Mouse (Mus musculus) adrenal gland, adult (tissue): Measurements from ENCODE around the gene Foxd4.

ENCODE experiments used
- DNase-seq, 2 experiments: peaks; one replicate each; pipeline ENCODE4 v3.0.0; 2022 to 2023; ENCODE audit warnings: low spot score in 1 of 2; ENCODE audit not compliant: inconsistent age in 2 of 2

Foxd4 gene

DNA sequence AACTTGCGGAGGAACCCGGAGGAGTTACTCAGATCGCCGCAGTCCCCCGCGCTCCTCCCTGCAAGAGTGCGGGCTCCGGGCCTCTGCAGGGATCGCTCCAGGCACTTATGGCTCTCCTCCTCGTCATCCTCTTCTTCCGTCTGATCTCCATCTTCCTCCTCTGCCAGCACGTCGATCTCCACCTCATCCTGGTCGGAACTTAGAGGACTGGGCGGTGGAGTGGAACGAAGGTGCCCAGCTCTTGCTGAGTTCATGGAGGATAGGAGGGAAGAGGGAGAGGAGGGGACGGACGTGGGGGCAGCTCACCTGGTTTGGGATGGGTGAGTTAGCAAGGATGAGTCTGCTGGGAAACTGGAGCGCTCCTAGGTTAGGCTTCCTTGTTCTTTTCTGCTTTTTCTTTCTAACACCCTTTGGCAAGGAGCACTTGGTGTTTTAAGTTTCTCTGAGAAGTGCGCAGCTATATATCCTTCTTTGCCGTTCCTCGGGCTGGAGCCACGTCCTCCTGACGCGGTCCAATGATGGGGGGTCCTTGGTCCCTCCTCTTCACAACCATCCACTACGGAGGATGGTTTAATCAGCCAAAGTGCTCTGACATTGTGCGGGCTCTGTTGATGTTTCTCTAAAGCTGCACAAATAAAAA, at the start of gene Foxd4:
Gene Foxd4, minus strand, starts transcription at position 617 of the 640 bp plus-strand sequence.
- DNase-seq: no peak

DNA sequence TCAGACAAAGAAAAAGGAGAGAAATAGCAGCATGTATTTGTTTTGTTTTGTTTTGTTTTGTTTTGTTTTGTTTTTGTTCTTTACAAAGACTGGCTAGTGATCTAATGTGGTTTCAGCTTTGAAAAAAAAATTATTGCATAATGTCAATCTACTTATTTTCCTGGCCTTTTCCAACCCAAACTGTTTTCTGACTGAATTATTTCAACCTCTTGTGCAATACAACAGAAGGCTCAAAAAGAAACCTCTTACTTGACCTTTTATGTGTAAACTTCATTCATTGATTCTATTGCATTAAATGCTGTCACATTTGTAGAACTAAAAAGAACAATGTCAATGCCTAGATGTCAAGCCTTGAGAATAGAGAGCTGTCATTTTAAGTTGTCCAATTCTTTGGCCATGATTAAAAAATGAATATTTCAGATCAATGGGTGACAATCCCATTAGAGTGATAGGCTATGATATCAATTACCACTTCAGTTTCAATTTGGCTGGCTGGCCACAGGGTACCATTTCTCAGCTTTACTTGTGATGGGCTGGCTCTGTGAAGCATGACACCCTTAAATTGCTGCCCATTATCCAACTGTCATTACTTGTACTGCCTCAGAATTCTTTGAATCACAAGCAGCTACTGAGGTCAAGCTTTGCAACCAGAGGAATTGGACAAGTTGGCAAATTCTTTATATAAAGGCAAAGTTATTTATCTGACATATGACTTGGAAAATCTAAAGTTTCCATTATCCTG, 44.7 kb upstream of the Foxd4 start:
- DNase-seq: no peak

DNA sequence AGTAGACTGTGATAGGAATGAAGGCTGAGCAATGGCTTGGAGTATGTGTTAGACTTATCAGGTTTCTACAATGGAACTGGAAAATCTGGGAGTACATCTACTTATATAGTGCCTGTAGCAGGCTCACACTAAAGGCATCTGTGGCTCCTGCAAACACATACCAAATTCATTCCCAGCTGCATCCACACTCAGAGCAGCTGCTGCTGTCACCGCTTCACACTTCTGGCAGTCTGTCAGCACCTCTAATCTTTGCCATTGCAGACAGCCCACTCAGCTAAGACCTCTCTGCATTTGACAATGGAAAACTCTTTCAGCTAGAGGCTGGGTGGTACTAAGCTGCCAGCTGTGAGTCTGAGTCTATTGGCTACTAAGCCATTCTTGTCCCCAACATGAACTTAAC, 36.1 kb upstream of the Foxd4 start:
- no peak for DNase-seq

DNA sequence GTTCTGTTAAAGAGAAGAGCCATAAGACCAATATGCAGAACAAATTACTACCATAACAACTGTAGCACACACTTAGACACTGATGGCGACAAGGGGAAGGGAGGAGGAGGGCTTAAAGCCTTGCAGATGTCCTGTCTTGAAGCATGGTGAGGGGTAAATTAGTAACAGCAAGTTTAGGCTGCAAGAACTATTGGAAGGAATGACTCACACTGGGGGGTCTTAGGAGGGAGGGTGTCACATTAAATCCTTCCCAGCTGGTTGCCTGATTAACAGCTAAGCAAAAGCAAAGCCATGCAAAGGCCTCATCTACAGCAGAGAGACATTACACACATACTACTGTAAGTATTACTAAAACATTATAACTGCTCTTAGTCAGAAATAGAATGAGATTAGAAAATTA, 28.0 kb upstream of the Foxd4 start:
- DNase-seq: no peak

DNA sequence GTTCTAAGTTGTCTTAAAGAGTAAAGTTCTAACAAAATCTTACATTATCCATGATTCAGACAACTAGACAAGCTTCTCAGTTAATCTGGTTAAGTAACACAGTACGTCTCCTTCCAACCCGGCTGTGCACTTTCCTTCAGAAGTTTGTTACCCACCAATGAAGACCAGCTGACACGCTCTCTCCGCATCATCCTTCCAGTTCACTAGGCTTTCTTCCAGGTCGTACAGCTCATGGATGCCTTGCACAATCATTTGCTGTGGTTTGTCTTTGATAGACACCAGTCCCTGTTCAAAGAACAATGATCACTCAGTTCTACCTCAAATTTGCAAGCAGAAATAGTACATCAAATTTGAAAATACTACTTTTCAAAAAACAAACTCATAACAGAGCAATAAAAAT, 19.9 kb upstream of the Foxd4 start:
- DNase-seq: peak in 1 of 2 experiments; percentile 59

DNA sequence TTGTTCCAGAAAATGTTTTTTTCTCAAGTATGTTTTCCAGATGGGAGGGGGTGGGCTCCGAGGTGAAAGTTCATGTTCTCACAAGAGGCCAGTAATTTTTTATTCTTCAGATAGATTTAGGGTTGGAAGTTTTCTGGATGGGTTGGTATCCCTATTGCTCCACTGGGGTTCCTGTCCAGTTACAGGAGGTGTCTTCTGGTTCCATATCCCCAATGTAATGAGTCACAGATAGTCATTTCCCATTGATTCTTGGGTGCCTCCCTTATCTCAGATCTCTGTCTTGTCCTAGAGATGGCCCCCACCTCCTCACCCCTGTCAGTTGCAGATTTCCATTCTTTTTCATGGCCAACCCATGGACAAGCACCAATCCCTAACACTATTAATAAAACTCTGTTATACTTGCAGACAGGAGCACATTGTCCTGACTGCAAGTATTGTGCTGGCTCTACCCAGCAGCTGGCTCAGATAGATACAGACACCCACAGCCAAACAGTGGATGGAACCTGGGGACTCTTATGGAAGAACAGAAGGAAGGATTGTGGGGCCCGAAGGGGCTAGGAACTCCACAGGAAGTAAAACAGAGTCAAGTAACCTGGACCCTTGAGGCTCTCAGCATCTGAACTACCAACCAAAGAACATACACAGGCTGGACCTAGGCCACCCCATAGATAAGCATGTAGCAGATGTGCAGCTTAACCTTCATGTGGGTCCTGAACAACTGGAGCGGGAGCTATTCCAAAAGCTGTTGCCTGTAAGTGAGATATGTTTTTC, 7.6 kb upstream of the Foxd4 start:
- DNase-seq: no peak

DNA sequence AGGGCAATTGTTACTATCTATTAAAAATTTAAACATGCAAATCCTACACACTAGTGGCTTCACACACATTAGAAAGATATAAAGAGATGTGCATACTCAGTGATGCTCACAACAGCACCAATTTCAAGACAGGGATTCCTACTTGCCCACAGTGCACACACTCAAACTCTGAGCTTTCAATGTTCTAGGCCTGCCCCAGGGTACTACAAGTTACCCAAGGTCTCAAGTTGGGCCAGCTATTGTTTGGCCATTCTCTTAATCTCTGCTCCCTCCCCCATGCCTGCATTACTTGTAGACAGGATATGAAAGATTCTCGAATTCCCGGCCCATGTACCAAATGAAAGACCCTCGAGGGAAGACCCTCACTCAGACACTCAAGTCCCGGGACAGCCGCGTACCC, 6.7 kb upstream of the Foxd4 start:
- no peak for DNase-seq

DNA sequence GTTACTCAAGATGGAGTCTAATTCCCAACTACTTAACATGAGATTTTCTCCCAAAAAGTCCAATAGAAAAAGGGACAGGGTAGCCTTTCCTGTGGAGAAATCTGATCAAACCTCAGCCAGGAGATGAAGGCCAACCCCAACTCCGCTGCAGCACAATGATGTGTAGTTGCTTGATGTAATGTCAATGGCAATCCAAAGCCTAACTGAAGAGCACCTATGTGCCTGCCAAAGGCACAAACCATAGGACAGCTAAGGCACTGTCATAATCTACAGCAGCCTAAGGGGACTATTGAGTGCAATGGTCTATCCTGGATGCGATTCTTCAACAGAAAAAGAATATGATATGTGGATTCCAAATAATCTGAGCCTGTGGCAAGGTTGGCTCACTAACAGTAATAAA, 1.8 kb upstream of the Foxd4 start:
- DNase-seq: no peak

DNA sequence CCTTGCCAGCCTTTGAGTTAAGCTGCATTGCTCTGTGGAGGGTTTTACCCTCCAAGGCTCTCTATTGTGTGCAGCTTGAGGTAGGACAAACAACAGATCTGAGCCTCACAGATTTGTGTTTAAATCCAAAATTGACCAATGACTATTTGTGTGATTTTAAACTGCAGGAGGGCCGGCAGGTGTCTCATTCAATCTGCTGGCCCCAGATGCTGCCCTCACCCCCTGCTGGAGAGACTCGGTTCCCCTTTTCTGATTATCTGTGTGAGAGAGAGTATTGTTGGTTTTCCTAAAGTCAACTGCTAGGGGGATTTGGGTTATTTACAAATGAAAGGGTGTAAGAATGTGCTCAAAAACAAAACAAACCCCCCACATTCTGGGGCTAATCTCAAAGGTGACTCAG, 1.3 kb upstream of the Foxd4 start:
- no peak for DNase-seq

DNA sequence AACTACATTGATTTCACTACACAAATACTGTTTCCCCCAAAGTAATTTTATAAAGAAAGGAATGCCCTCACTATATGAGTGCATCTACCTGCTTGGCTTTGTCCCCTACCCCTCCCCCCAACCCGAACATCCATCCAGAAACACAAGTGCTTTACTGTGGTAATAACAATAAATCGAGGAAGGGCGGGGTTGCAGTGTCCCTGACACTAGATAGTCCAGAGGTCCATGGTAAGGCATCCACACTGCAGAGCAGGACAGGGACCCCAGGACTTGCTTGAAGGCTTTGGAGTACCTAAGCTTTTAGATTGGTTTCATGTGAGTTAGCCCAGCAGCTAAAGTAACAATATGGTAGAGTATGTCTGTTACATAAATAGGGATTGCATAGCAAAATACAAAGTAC, 669 bp upstream of the Foxd4 start:
- no peak for DNase-seq

DNA sequence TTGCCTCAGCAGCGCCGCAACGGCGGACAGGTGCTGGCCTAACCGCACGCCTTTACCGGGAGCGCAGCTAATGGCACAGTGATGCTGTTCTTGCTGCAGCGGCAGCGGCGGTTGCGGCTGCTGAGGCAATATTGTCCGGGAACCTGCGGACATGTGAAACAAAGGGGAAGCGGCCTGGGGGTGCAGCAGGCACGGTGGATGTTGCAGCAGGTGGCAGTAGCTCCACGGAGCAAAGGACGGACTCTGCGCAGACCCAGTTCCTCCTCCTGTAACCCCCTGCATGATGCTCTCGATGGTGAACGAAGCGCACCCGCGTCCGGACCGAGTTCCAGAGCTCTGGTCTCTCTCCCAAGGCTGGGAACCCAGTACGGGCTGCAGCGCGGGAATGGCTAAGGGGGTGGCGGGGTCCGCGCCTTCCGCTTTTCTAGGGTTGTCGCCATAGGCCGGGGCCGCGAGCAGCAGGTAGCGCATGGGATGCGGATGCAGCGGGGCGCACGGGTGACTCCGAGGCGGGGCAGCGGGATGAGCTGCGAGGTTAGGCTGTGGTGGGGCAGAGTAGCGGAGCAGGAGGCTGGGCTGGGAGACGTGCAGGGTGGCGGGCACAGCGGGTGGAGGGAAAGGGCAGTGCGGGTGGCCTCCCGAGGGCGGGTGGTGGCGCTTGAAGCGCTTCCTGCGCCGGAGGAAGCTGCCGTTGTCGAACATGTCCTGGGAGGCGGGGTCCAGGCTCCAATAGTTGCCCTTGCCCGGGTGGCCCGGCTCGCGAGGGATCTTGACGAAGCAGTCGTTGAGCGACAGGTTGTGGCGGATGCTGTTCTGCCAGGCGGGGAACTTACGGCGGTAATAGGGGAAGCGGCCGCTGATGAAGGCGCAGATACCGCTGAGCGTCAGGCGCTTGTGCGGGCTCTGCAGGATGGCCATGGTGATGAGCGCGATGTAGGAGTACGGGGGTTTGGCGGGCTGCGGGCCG, 1.1 kb downstream of the Foxd4 start:
- DNase-seq: peak in 1 of 2 experiments; percentile 64

DNA sequence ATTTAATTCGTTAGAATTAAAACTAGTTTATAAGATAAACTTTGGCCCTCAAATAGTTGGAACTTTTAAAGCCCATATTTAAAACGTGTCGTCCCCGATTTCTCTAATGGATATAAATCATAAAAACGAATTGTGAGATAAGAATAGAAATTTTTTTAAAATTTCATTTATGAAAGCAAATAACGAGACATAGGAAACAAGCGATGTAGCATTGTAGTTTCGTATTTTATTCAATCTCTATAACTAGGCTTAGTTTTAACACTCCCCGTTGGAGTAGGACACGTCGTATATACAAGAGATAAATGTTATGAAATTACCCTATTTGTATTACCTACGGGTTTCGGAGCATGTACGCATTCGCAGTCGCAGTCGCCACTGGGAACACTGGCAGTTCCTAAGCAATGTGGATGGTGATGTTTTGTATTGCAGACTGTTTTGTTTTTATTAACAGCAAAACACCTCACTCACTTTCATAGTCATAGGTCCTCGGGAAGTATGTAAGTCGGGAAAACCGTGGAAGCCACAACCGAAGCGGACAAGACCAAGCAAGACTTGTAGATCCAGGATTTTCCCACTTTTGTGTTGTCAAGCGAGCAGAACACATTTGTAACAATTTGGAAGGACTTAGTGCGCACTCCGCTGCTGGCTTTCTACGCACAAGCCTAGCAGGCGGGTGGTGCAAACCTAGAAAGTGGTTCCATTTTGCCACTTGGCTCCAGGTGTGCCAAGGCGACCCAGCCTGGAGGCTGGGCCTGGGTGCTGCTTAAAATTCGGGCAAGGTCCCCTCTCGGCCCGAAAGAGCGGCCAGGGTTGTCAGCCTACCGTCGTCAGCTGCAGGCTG, 2.0 kb downstream of the Foxd4 start:
- DNase-seq: peak in 1 of 2 experiments; percentile 54

DNA sequence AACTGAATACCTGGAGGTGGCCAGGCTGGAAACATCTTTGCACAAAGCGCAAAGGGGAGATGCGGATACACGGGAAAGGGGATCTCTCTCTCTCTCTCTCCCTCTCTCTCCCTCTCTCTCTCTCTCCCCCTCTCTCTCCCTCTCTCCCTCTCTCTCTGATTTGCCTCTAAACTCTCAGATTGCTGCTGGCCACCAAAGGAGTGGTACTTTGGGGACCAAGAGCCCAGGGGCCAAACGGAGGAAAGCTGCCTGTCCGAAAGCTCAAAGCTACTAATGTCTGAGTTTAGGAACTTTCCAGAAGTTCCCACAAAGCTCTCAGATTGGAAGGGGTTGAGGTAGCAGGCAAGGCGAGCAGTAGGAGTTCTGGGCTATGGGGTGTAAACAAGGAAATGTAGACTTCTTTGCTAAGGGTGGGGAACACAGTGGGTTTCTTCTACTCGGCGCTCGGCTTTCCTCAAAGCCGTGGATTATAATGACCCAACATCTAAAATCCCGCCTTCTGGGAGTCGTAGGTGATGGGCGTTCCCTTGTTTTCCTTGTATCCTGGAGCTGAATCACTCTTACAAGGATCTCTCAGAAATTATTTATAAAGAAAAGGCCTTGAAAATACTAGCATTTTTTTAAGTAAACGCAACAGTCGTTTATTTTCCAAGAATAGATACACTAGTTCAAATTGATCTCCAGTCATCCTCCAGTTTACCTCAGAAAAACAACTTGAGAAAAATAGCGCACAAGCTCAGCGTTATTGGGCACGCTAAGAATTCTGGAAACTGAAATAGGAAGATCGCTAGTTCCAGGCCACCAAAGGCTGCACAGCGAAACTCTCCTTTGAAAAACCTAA, 2.9 kb downstream of the Foxd4 start:
- peak in 1 of 2 experiments; percentile 56 for DNase-seq

DNA sequence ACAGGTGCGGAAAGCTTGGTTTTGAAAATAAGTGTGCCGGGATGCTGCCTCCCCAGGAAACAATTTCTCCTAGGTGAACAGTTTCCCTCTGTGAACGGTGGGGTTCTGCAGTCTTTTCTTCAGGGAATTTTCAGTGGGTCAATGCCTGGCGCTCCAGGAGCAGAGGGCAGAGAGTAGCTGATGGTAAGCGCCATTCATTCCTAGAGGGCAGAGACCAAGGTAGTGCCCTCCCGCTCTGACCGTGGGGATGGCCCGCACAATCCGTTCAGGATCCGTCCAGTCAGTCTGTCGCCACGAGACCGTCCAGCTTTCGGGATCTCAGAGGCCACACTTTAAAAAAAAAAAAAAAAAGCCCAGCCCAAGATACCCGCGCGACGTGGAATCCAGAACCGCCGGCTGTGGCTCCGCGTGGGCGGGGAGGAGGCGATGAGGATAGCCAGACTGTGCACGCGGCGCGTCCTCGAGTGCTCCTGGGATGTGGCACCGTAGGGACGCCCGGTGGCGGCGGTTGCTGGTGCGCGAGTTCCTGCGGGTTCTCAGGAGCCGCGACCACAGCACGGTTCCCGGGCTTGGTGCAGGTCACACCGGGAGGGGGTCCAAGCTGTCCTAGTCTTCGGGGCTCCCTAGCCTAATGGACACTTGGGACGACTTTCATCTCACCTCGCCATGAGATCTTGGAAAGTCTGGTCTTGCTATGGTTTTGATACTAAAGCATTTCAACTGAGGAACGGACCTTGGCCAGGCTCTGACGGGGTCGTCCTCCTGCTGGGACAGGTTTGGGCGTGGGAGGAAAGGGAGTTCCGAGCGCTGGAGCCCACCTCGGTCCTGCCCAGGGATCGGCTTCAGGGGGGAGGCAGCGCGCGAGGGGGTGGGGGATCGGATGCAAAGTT, 3.7 kb downstream of the Foxd4 start:
- DNase-seq: peak in 1 of 2 experiments; percentile 44

DNA sequence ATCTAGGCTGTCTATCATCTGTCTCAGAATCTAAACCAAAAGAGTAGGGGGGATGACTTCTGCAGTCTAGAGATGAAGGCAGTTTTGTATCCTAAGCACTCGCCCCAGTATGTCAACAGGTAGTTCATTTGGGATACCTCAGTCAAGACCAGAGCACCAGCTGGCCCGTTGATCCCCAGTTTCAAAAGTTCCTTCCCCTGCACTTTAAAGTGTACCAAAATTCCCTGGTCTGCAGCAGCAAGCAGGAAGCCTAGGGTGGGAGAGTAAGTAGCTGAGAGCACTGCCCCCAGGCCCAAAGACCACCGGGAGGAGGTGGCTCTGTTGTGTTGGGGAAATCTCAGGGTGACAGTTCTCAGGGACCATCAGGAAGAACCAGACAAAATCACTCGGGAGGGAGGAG, 4.5 kb downstream of the Foxd4 start:
- DNase-seq: no peak

DNA sequence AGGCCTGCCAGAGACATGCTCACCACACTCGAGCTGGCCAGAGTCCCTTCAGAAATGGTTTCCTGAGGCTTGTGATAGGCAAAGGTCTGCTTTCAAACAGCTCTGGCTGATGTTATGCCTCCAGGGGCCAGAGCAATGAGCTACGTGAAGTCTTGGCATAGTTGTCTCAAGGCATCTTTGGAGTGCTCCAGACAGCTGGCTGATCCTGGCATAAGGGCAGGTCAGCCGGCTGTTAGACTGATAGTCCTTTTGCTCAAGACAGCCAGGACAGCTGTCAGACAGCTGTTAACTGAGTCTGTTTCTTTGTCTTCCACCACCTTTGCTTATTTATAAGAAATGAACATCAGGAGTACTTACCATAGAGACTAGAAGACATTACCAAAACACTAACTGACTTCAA, 14.1 kb downstream of the Foxd4 start:
- DNase-seq: no peak

DNA sequence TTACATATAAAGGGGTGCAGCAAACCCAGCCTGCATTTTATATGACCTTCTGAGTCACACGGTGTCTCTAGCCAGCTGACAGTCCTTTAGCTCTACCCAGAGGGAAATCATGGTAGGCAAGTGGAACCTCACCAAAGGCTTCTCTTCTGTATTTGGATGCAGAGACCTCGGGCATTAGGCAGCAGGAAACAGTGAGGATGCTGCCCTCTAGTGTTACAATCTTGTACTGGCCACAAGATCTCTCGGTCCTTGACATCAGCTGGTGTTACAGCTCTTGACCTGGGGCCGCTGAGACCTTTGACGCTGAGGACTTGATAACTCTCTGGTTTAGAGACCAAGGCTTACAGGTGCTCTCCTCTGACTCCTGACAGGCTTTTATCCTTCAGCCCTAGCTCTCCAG, 15.5 kb downstream of the Foxd4 start:
- peak; percentile 35 to 80 for DNase-seq

DNA sequence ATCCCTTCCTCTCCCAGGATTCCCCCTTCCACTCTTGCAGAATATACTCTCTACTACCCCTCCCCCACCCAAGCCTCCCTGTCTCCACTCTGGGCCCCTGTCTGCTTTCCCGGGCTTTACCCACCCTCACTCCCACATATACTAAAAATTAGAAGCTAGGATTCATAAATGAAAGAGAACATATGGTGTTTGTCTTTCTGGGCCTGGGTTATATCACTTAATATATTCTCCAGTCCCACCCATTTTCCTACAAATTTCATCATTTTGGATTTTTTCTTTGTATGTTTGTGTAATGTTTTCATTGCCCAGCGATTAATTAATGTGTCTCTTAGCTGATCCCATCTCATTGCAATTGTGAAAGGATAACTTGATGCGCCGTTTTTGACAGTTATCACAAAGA, 19.8 kb downstream of the Foxd4 start:
- no peak for DNase-seq
